Mouse (Mus musculus): Measurements from ENCODE around the gene Slc9a8. TPM values are rescaled to one million over a fixed set of nuclear protein-coding genes. Genes with fewer than 3 reads are reported as not detected.

The Slc9a8 gene
- 14.5 and 14.6 TPM in 2 replicates for polyA plus RNA-seq (2015; fragmentation: Nextera tagmentation; extraction: Ambion mirVana)

DNA sequence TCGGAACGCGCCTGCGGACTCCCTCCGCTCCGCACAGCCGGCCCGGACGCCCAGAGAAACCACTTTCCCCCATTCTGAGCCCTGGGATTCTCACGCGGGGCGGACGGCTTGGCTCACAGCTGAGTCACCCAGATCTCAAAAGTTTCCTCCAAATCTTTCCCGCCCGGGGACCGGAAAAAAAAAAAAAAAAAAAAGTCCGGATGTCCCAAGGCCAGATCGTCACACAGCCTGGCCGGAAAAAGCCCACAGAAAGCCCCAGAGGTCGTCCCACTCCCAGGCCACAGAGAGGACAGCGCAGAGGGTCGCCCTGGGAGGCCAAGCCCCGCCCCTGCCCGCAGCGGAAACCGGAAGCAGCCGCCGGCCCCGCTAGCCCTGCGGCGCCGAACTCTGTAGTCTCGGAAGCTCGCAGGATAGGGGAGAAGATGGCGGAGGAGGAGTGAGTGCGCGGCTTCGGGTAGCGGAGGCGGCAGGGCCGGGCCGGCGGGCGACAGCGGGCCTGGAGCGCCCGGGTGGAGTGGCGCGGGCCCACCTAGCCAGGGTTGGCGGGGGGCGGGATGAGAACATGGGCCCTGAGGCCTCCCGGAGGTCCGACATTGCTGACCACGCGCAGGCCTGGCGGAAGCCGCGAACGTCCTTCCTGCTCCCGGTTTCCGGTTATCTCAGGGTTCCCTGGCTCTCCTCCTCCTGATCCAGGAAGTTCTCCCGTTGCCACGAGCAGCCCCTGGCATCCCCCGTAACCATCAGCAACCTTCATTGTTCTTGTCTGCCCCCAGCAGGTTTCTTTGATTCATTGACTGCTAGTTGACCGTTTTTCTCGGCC, at the start of gene Slc9a8:
Gene Slc9a8 (plus strand): TSS at position 383 of the 820 bp plus-strand sequence.

GRCm38 (mm10) chr2:167491757-167492708, 70.5 kb downstream of the Slc9a8 start, which contains the start of gene Rnf114:
Rnf114 (plus strand) TSS chr2:167492645.

GRCm38 (mm10) chr2:167492713-167493636, 71.5 kb downstream of the Slc9a8 start, which contains the start of gene Spata2:
Spata2 (minus strand) TSS chr2:167492887.

Other genes starting within 250 kb of the Slc9a8 start
- gene Kcnb1, start 231.6 kb upstream of the Slc9a8 start, polyA plus RNA-seq (2015; fragmentation: Nextera tagmentation; extraction: Ambion mirVana) = 0.46 and 0.62 TPM in 2 replicates
- gene Ptgis, start 181.1 kb upstream of the Slc9a8 start, polyA plus RNA-seq (2015; fragmentation: Nextera tagmentation; extraction: Ambion mirVana) = 7.6 and 8.3 TPM in 2 replicates
- gene B4galt5, start 72.5 kb upstream of the Slc9a8 start, polyA plus RNA-seq (2015; fragmentation: Nextera tagmentation; extraction: Ambion mirVana) = 5.1 and 5.2 TPM in 2 replicates
- gene Rnf114, start 70.9 kb downstream of the Slc9a8 start, polyA plus RNA-seq (2015; fragmentation: Nextera tagmentation; extraction: Ambion mirVana) = 44.2 and 58.0 TPM in 2 replicates
- 7.1 and 7.4 TPM in 2 replicates for gene Spata2, start 71.2 kb downstream of the Slc9a8 start, polyA plus RNA-seq (2015; fragmentation: Nextera tagmentation; extraction: Ambion mirVana)
- 11.4 and 15.0 TPM in 2 replicates for gene Snai1, start 116.5 kb downstream of the Slc9a8 start, polyA plus RNA-seq (2015; fragmentation: Nextera tagmentation; extraction: Ambion mirVana)
- 200 and 205 TPM in 2 replicates for gene Ube2v1, start 210.4 kb downstream of the Slc9a8 start, polyA plus RNA-seq (2015; fragmentation: Nextera tagmentation; extraction: Ambion mirVana)
- gene Gm20431, start 239.8 kb downstream of the Slc9a8 start, polyA plus RNA-seq (2015; fragmentation: Nextera tagmentation; extraction: Ambion mirVana) = not detected in 2 replicates

Data from spleen, postnatal 0 days (tissue).